Mouse (Mus musculus): Measurements from ENCODE around the gene Ptges3l.
"Not testable (repeated sequence)": the region's sequence is repeated elsewhere in the genome, so short reads cannot be mapped to it uniquely, and the experiment has no call there.

Ptges3l gene

GRCm38 (mm10) chr11:101418991-101419390 is 6.1 kb downstream of the Ptges3l start:
- DNase-seq = no peak

- peak; percentile 92 for DNase-seq
Observed at GRCm38 (mm10) chr11:101417101-101417855, 7.9 kb downstream of the Ptges3l start, which contains the start of gene Aarsd1. TSS of gene Aarsd1 (minus strand) at chr11:101417615.

GRCm38 (mm10) chr11:101416433-101417100 is 8.6 kb downstream of the Ptges3l start:
- peak; percentile 27 for DNase-seq

DNA sequence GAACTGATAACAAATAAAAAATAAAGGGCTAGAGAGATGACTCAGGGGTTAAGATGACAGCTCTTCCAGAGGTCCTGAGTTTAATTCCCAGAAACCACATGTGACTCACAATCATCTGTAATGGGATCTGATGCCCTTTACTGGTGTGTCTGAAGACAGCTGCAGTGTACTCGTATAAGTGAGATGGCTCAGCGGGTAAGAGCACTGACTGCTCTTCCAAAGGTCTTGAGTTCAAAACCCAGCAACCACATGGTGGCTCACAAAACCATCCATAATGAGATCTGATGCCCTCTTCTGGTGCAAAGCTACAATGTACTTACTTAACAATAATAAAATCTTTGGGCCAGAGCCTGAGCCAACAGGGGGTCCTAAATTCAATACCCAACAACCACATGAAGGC is 9.8 kb downstream of the Ptges3l start:
- no peak for DNase-seq

DNA sequence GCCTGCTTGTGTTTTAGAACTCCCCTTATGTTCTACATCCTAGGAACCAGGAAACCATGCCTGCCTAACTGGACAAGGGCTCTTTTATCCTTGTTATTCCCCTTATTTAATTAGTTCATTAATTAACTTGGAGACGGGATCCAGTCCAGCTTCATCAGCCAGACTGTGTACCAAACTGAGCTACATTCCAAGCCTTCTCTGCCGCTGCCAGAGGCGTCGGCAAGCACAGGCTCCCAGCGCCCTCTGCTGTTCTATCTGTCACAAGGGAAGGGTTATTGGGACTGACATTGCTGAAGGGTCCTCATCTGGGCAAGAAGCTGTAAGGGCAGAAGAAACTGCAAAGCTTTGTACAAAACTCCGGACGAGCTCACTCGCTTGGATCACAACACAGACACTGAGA is 30.0 kb downstream of the Ptges3l start:
- DNase-seq = peak; percentile 69

GRCm38 (mm10) chr11:101381817-101382216 is 43.3 kb downstream of the Ptges3l start:
- DNase-seq = no peak

- no peak for DNase-seq
Observed at GRCm38 (mm10) chr11:101378926-101379325, 46.2 kb downstream of the Ptges3l start.

DNA sequence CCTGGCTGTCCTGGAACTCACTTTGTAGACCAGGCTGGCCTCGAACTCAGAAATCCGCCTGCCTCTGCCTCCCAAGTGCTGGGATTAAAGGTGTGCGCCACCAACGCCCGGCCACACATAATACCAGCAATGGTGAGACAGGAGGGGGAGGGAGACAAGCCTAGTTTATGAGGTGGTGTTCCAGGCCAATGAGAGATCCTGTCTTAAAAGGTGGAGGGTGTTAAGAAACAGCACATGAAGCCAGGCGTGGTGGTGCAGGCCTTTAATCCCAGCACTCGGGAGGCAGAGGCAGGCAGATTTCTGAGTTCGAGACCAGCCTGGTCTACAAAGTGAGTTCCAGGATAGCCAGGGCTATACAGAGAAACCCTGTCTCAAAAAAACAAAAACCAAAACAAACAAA is 46.9 kb downstream of the Ptges3l start:
- DNase-seq = not testable (repeated sequence)

DNA sequence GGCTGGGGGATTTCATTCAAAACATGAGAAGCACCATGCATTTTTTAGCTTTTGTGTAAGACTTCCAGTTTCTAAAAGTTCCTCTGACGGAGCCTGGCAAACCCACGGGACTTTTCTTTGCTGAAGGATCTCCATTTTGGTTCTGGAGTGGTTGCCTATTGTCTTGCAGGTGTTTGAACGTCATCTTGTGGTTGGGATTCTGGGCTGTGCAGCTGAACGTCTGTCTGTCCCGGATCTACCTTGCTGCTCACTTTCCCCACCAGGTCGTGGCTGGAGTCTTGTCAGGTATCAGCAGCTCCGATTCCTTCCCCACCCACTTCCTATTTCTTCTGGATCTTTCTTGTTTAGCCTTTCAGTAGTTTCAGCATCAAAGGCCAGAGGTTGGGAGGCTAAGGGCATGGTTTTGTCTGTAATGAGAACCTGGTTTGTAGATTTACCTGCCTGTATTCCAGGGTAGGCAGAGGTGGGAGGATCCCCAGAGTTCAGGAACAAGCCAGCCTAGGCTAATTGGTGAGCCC is 50.7 kb downstream of the Ptges3l start:
- no peak for DNase-seq

GRCm38 (mm10) chr11:101370141-101370540 is 55.0 kb downstream of the Ptges3l start:
- no peak for DNase-seq
